Mouse (Mus musculus) olfactory bulb, adult 2 months (tissue): ENCODE measurements around the gene Cpxm2. TPM values are rescaled to one million over a fixed set of nuclear protein-coding genes. Genes with fewer than 3 reads are reported as not detected.

Experiments used
- H3K27ac ChIP-seq: fragments of 200-500 bp; 2 replicates; pipeline ENCODE4 v1.5.1; 2012; ENCODE audit warnings: low read depth, low read length; ENCODE audit not compliant: insufficient read depth
- H3K4me1 ChIP-seq: fragments of 200-500 bp; 2 replicates; pipeline ENCODE4 v1.6.1; 2012; ENCODE audit warnings: low read length; ENCODE audit not compliant: control insufficient read depth, insufficient read depth
- H3K4me3 ChIP-seq: fragments of 200-500 bp; 2 replicates; pipeline ENCODE4 v1.5.1; 2012; ENCODE audit warnings: mild to moderate bottlenecking, low read depth, low read length, moderate library complexity; ENCODE audit not compliant: insufficient read depth
- CTCF ChIP-seq: fragments of 200-500 bp; IDR thresholded peaks from 2 replicates; pipeline ENCODE4 v1.5.1; 2012; ENCODE audit warnings: low read depth, mild to moderate bottlenecking, low read length, moderate library complexity; ENCODE audit not compliant: insufficient read depth
- POLR2A ChIP-seq: fragments of 200-500 bp; IDR thresholded peaks from 2 replicates; pipeline ENCODE4 v1.6.1; 2012; ENCODE audit warnings: mild to moderate bottlenecking, low read depth, low read length, moderate library complexity; ENCODE audit not compliant: insufficient read depth
- WGBS: fragments of 180-500 bp; shearing (Covaris S2); methylation state at CpG from one replicate; pipeline ENCODE4 v1.1.7; 2018; 5-methylcytosine and 5-hydroxymethylcytosine counted together
- polyA plus RNA-seq: library from polyadenylated mRNA; stranded (reverse); fragments of >200 nt; gene quantifications from 2 replicates; pipeline ENCODE4 v1.2.4, GENCODE M21; 2012; ENCODE audit warnings: low replicate concordance; ENCODE audit not compliant: missing spikeins, insufficient read depth, insufficient read length

Cpxm2 gene
- polyA plus RNA-seq, 1 experiment = not detected

DNA sequence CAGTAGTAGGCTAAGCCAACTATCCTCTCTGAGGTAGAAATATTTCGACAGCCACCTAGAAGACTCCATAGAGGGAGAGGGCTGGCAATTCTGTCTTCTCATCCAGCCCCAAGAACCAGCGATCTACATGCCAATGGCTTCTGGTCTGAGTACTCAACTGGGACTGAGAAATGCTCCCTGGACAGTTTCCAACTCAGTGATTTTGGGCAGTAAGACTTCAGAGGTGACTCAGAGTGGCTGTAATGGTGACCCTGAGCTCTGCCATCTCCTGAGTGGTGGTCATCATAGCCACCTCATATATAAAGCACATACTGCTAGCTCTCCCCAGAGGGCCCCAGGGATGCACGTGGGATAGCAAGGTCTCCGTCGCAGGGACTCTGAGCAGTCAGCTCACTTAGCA, 87.0 kb downstream of the Cpxm2 start:
- no peak overlapping the region for H3K4me3 ChIP-seq
- TF ChIP-seq POLR2A = no peak
- no peak for TF ChIP-seq CTCF
- 88% methylated on average over 5 of the region's 5 CpGs for WGBS
- H3K4me1 ChIP-seq = no peaks in the 10 kb centered on the region
- H3K27ac ChIP-seq = no peak overlapping the region

DNA sequence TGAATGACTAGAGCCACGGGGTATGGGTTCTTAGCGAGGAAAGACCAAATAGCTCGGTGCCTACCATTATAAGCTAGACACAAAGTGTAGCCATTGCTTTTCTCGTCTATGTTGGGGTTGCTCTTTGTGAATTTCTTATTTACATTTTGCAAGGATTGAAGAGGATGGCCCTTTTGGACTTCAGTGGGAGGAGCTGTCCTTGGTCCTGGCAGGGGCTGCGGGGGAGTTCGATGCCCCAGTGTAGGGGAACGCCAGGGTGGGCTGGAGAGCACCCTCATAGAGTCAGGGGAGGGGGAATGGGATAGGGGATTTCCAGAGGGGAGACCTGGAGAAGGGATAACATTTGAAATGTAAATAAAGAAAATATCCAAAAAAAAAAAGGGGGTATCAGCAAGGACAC, 94.4 kb downstream of the Cpxm2 start:
- Histone ChIP-seq H3K4me3 (no peak overlapping the region), H3K27ac (no peak overlapping the region), H3K4me1 (no peaks in the 10 kb centered on the region)
- 90% methylated on average over 7 of the region's 7 CpGs for WGBS
- TF ChIP-seq POLR2A (no peak), CTCF (no peak)

DNA sequence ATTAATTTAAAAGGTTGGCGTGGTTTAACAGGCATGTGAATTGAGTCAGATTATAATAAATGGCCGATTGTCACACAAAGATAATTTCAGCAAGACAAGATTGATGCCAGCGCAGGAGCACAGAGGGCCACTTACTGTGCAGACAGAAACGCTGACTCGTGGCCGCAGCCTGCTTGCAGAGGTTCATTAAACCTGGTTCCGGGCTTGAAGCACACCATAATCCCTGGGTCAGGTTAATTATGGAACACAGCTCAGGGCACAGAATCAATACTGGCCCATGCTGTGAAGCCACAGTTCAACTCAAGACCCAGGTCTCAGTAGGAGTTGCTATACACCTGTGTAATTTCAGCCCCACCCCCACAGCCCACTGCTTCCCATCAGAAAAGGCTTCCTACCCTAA, 98.0 kb downstream of the Cpxm2 start:
- WGBS = 73% methylated on average over 7 of the region's 7 CpGs
- TF ChIP-seq CTCF = no peak
- no peak overlapping the region for H3K27ac ChIP-seq
- H3K4me3 ChIP-seq = no peak overlapping the region
- no peaks in the 10 kb centered on the region for H3K4me1 ChIP-seq

GRCm38 (mm10) chr7:132046662-132047061, 107.9 kb downstream of the Cpxm2 start:
- 60% methylated on average over 4 of the region's 4 CpGs for WGBS
- Histone ChIP-seq H3K27ac (no peak overlapping the region), H3K4me3 (no peak overlapping the region), H3K4me1 (peaks cover 6% of the 10 kb centered on the region)
- no peak for TF ChIP-seq CTCF
- no peak for TF ChIP-seq POLR2A

DNA sequence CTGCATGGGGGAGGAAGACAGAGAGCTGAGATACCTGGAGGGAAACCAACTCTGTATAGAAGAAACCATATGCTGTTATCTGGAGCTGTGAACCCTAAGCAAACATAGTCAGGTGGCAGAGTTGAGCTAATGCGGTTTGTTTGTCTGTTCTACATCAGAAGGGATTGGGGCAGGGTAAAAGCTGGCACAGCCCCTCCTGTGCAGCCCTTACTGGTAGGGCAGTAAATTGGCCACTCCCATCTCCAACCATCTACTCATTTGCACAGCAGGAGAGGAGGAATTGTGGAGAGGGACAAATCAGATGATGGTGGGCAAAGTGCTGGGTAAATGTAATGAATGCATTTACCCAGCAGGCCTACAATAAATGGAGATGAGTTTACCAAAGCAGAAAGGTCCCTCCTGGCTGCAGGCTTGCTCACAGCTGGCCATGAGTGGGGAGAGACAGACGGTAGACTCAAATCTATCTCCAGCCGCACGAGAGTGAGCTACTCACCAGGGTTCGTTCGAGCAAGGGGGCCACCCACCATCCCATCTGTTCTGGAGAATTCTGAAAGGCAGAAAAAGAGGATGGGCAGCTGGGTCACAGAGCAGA, 122.5 kb downstream of the Cpxm2 start:
- peaks cover 3% of the 10 kb centered on the region; the same call in 1 of the 2 replicates for H3K4me1 ChIP-seq
- no peak overlapping the region for H3K4me3 ChIP-seq
- H3K27ac ChIP-seq = no peak overlapping the region
- 47% methylated on average over 6 of the region's 6 CpGs for WGBS
- TF ChIP-seq CTCF = no peak
- TF ChIP-seq POLR2A = no peak

DNA sequence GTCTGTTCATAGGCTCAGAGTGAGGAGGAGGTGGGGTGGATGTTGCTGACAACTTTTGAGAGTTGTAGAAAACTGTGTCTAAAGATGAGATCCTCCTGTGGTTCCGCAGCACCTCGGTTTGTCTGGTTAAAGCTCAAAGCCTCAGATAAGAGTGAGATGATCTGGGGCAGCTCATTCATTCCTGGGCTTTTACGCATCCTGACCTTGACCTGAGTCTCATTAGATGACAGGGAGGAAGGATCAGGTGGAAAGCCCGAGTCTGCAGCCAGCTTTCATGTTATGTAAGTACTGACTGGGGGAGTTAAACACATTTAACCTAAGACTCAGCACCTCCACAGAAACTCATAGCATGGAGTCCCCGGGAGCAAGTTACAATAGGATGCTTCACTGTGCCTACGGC, 127.9 kb downstream of the Cpxm2 start:
- no peak overlapping the region for H3K27ac ChIP-seq

GRCm38 (mm10) chr7:132025591-132025990, 128.9 kb downstream of the Cpxm2 start:
- 83% methylated on average over 6 of the region's 6 CpGs for WGBS

More for the DNA sequence above, 127.9 kb downstream of the Cpxm2 start:
- Histone ChIP-seq H3K4me1 (no peaks in the 10 kb centered on the region), H3K4me3 (no peak overlapping the region)
- no peak for TF ChIP-seq CTCF
- no peak for TF ChIP-seq POLR2A
- WGBS = 90% methylated on average over 6 of the region's 6 CpGs

DNA sequence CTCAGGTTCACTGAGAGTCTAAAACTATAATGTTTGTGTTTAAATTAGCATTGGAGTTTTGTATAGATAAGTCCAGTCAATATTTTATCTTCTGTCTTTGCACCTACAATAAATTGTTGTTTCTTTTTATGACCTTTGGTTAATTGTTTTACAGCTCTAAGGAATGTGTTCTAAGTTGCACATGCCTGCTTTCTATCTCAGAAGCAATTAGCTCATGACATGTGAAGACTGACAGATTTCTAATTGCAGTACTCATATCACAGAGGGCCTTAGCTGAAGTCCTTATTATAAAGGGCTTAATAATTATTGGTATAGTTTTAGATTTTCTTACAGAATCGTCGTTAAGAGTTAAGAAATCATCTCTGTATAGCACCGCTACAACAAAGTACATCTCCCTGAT, 138.6 kb downstream of the Cpxm2 start:
- no peak overlapping the region for H3K4me3 ChIP-seq
- 71% methylated on average over 3 of the region's 3 CpGs for WGBS
- TF ChIP-seq POLR2A (no peak), CTCF (no peak)
- no peaks in the 10 kb centered on the region for H3K4me1 ChIP-seq
- H3K27ac ChIP-seq = no peak overlapping the region

More at GRCm38 (mm10) chr7:132025591-132025990, 128.9 kb downstream of the Cpxm2 start:
- Histone ChIP-seq H3K27ac (no peak overlapping the region), H3K4me1 (no peaks in the 10 kb centered on the region), H3K4me3 (no peak overlapping the region)
- TF ChIP-seq CTCF = no peak
- no peak for TF ChIP-seq POLR2A

DNA sequence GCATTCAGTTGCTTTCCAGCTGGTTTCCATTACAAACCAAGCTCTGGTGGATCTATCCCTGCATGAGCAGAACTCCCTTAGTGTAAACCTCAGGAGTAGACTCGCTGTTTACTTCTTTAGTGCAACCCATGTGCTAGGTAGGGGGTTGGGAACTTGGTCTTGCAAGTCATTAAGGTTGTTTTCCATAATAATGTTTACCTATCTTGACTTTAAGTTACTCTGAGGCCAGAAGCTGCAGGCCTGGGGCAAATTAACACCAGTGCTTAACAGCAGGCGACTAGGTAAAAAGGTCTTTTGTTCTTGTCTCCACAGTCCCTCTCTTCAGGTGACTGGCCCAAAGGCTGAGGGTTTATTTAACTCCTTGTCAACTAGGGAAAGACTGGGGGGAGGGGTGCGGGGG, 139.3 kb downstream of the Cpxm2 start:
- Histone ChIP-seq H3K4me1 (no peaks in the 10 kb centered on the region), H3K4me3 (no peak overlapping the region), H3K27ac (no peak overlapping the region)
- TF ChIP-seq POLR2A = no peak
- TF ChIP-seq CTCF = no peak
- WGBS = 49% methylated on average over 3 of the region's 3 CpGs

DNA sequence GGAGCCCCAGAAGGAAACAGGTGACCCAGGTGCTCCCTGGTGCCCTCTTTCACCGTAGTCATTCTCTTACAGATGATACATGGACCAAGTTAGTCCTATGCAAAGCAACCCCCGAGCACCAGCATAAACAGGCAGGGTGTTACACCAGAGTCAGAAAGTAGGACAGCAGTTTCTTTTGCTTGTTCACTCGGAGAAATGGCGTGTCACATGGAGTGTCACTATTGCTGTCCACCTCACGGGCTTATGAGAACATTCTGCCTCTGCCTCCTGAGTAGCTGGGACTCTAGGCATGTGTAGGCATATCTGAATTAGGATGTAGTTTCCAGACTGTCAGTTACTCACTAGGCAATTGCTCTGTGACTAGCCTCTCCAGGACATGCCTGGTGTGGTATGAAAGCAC, 140.6 kb downstream of the Cpxm2 start:
- no peaks in the 10 kb centered on the region for H3K4me1 ChIP-seq
- no peak overlapping the region for H3K27ac ChIP-seq
- H3K4me3 ChIP-seq = no peak overlapping the region
- 86% methylated on average over 5 of the region's 5 CpGs for WGBS
- TF ChIP-seq POLR2A (no peak), CTCF (no peak)
